Mouse (Mus musculus) right cerebral cortex, adult 18-20 months (tissue): ENCODE measurements around the gene Gm12355.

Experiments used
- DNase-seq: peaks from one replicate; pipeline ENCODE4 v3.0.0; 2022; ENCODE audit warnings: mixed read lengths

The Gm12355 gene

GRCm38 (mm10) chr11:98581286-98582029 is 44.0 kb downstream of the Gm12355 start:
- DNase-seq = no peak

DNA sequence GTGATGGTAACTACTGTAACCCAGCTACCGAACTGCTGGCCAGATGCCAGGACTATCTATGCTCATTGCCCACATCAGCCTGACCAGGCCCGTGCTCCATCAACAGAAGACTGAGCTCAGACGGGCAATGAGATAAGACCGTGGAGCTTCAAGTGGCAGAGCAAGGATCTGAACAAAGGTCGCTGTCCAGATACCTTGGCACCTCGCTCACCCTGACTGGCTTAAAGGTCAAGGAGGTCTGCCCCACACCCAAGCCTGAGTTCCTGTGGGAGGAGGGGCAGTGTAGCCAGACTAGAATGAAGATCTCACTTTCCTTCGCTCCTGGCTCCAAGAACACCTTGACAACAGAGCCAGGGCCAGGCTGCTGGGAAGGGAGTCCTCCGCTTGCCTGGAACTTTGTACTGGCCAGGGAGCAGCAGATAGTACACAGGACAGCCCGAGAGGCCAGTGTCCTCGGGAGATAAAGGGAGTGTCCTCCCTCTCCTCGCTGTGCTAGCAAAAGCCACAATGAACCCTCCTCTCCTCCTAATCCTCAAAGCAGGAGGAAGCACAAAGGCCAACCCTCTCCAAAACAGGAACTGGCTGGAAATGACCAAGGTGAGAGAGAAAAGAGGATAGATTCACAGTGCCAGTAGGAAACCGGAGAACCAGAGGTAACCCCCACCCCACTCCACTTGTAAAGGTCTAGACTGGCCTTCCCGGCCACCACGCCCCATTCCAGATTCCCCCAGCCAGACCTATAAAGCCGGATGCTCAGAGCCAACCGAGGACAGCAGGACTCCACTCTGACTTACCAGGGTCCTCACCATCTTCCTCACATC is 45.0 kb downstream of the Gm12355 start:
- no peak for DNase-seq

DNA sequence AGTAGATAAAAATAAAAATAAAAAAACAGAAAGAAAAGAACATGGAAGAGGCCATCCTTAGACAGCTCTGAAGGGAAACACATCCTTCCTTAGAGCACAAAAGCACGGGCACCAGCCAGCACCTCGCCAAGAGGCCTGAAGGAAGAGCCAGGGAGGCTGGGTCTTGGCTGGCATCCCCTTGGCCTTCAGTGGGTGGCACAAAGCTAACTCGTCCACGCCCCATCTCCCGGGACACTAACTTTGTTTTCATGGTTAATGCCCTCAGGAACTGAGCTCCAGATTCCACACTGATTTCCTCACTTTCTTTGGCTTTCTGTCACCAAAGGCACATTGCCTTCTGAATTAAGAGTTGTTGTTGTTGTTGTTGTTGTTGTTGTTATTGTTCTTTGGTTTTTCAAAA is 47.7 kb downstream of the Gm12355 start:
- no peak for DNase-seq
